Mouse (Mus musculus): Measurements from ENCODE around the gene Oas1a. TPM values are rescaled to one million over a fixed set of nuclear protein-coding genes. Genes with fewer than 3 reads are reported as not detected.
A peak's percentile ranks its signal among the peaks of the same experiment; 100 is the strongest.
"Not testable (repeated sequence)": the region's sequence is repeated elsewhere in the genome, so short reads cannot be mapped to it uniquely, and the experiment has no call there.

Oas1a gene
- total RNA-seq, 4 experiments from 2014 or later = 0.20 to 0.86 (median 0.57) TPM

DNA sequence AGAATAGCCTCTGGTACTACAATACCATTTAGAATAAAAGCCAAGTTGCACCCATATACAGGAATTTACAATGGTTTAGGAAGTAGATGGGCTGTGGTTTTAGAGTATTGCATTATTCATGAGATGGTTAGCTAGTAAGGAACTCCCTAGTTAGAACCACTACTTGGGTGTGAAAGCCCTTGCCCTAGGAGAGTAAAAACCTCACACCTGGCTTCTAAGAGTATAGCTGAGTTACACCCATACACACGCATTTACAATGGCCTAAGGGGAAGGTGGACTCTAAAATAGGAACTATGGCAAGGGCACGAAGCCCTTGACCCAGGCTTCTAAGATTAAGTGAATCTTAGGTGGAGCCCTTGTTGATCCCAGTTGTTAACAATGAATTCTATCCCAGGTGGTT, 12.6 kb downstream of the Oas1a start:
- DNase-seq (ENCODE audit: low spot score in 2 of 2) = not testable (repeated sequence)

DNA sequence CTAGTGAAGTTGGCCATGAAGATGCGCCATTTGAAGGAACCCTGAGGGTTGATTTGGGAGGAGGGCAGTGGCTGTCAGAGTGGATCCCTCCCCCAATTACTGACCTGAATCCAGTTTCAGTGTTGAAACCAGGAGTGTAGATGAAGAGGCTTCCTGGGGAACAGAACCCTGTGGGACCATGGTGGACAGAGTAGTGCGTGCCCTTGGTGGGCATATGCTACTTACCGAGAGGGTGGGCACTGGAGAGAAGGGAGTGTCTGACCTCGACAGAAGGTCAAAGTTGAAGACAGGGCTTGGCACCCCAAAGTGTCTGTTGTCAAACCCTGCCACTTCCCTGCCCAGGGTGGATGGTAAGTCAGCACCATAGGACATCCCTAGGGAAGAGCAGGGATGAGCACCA, 13.5 kb downstream of the Oas1a start:
- DNase-seq (ENCODE audit: low spot score in 2 of 2) = not testable (repeated sequence)

DNA sequence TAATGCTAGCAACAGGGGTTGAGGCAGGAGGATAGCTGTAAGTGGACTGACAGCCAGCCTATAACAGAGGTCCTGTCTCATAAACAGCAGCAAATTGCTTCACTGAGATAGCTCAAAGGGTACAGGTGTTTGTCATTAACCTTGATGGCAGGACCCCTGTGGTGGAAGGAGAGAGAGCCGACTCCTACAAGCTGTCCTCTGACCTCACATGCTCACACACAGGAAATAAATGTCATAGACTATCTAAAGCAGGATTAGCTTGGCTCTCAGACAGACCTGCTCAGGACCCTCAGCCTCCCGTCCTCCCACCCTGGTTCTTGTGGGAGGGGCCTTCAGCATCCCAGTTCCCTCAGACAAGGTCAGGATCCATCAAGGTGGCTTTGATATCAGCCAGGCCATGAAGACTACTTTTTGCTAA, 15.1 kb downstream of the Oas1a start:
- DNase-seq (ENCODE audit: low spot score in 2 of 2) = no peak

DNA sequence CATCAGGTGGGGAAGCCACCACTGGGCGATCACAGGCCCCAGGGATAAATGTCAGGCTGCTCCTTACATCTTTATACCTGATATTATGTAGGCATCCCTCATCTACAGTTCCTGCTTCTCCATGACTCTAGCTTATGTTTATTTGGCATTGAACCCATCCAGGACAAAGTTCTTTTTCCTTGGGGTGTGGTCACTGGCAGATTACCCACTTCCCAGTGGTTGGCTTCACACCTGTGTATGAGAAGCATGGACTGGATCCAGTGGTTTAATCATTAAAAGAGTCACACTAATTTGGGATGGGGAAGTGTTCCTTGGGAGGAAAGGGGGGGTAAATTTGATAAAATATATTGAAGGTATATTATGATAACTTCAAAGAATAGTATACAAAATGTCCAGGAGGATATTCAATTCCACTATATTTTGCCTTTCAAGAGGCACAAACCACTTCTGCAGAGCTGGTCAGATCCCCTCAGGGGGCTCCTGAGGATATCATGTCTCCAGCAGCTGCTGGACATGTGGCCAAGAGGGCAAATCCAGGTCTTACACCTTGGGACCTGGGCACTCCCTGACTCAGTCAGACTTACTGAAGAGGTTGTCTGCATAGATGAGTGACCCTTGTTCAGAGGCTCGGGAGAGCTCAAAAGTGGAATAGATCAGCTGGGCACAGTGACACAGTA, 15.6 kb downstream of the Oas1a start:
- not testable (repeated sequence) for DNase-seq (ENCODE audit: low spot score in 2 of 2)

DNA sequence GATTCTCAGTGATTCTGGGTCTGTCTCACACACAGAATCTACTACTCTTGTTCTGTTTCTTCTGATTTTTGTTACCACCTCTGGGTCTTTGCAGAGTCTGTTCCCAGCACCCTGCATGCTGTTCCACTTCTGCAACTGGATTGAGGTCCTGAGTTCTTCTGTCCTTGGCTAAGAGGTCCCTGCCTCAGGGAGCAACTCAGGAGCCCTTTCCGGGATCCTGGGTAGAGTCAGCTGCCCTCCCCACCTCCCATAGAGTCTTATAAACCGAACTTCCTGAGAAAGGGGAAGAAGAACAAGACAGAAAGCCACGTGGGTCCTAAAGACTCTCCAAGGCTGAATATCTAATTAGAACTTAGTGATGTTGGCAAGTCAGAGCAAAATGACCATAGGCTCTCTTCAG, 16.3 kb downstream of the Oas1a start:
- no peak for DNase-seq (ENCODE audit: low spot score in 2 of 2)

DNA sequence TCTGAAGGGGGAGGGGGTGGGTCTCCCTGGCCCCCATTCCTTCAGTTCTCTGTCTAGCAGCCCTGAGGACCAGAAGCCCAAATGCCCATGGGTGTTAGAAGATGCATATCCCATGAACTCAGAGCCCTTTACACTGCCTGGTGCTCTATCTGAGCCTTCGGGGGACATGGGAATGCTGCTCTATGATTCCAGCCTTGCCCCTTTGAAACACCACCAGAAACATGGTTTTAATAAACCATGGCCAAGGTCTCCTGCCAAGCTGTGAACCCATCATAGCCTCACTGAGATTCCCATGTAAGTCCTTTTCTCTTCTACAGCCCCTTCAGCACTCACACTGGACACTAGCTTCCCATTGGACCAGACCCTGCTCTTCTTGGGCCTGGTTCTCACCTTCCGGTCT, 17.3 kb downstream of the Oas1a start:
- DNase-seq (ENCODE audit: low spot score in 2 of 2) = no peak

DNA sequence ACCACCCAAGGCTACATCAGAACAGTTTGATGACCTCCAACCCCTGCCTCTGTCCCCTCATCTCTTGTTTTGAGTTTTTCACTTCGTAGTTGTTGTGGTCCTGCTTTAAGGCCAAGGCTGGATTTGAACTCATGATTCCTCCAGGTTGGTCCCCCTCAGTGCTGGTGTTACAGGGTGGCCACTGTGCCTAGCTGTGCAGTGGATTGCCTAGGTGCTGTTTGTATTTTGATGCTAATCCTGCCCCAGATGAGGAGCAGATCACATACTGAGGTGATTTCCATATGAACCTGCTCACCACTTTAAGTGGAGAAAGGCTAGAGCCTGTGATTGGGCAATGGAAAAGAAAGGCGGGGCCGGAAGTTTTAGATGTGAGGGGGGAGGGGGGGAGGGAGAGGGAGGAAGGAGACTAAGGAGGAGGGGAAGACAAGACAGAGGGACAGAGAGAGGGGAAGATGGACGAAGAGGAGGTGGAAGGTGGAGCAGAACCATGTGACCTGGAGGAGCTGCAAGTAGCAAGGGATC, 19.0 kb downstream of the Oas1a start:
- DNase-seq (ENCODE audit: low spot score in 2 of 2) = not testable (repeated sequence)

DNA sequence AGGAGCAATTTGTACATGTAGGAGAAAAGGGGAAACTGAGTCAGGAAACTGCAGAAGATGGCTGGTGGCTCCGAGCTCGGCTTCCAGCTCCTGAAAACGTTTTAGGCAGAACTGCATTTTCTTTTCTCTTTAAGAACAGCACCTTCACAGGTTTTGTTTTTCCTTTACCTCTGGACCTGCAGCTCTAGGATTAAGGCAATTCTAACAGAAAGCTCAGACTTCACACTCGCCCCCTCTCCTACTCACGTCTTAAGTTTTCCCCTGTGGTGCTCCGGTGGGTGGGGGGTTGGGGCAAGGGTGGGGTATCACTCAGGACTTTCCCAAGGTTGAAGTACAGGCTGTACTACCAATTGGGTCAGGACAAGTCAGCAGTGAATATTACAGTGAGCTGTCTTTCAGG, 19.5 kb downstream of the Oas1a start:
- no peak for DNase-seq (ENCODE audit: low spot score in 2 of 2)

DNA sequence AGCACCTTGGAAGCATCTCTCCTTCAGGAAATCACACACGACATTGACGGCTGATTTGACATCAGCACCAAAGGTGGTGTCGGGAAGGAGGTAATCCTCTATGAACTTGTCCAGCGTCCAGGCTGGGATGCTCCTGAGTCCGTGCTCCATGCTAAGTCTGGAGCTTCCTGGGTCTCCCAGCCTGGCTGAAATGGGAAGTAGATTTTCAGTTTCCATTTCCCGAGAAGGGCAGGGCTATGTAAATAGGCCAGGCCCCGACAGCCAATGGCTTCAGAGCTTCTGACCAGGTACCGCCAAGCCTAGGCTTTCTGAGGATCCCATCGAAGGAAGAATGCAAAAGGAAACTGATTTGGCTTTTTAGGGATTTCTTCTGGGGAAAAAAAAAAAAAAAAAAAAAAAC, 19.9 kb downstream of the Oas1a start, which contains the start of gene Oas1g:
TSS of gene Oas1g (minus strand) at position 201 of the 400 bp plus-strand sequence.
- not testable (repeated sequence) for DNase-seq (ENCODE audit: low spot score in 2 of 2)

DNA sequence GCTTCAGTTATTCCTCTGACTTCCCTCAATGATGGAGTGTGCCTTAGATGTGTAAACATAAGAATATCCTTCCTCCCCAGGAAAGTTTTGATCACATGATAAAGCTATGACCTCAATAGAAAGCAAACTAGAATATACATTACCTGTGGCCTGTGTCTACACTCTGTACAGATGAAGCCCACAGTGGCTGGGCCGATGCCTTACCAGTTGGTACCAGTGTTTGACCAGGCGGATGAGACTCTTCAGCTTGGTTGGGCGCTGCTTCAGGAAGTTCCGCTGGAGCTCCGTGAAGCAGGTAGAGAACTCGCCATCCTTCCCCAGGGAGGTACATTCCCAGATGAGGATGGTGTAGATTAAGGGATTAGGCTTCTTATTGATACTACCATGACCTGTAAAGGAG, 25.6 kb downstream of the Oas1a start:
- not testable (repeated sequence) for DNase-seq (ENCODE audit: low spot score in 2 of 2)

DNA sequence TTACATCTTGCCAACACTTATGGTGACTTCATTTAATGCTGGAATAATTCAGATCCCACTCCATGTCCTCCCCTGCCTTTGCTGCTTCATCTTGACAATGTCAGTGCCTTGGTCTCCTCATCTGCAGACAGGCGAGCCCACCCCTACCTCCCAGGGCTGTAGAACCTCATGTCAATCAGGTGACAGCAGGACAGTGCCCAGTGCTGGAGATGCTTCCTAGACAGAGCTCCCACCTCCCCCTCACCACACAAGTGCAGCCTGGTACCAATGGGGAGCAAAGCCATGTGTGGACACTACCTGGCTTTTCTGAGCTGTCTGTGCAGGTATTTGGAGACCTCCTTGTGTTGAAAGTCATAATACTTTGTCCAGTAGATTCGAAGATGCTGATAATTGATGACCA, 28.5 kb downstream of the Oas1a start:
- DNase-seq (ENCODE audit: low spot score in 2 of 2) = not testable (repeated sequence)

DNA sequence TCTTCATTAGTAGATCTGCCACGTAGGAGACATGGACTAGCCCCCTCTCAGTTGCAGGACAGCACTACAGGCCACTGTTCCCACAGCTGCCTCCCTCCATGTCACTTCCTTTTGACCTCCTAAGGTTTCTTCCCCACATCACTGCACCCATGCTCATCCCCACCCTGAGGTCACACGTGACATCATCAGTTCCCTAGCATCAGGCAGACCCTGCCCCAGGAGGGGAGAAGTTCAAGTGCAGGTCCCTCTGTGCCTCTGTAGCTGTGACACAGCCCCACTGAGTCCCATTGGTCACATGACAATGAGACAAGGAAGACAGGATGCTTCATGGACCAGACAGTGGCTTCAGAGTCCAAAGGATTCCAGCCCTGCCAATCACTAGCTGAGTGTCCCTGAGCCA, 29.9 kb downstream of the Oas1a start:
- DNase-seq (ENCODE audit: low spot score in 2 of 2) = not testable (repeated sequence)

DNA sequence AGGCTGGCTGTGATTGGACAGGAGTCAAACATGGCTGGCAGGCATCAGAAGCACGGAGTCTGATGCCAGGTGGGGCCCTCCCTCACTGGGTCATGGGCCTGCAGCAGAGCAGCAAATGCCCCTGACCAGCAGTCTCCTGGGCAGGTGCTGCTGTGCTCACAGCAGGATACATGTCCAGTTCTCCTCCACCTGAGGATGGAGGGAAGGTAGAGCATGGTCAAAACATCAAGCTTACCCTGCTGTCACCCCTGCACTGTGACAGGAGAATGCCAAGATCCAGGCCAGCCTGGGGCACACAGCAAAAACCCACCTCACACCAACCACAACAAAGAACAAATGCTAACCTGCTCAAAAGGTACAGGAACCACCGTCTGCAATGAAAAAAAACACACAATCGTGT, 30.5 kb downstream of the Oas1a start:
- not testable (repeated sequence) for DNase-seq (ENCODE audit: low spot score in 2 of 2)

DNA sequence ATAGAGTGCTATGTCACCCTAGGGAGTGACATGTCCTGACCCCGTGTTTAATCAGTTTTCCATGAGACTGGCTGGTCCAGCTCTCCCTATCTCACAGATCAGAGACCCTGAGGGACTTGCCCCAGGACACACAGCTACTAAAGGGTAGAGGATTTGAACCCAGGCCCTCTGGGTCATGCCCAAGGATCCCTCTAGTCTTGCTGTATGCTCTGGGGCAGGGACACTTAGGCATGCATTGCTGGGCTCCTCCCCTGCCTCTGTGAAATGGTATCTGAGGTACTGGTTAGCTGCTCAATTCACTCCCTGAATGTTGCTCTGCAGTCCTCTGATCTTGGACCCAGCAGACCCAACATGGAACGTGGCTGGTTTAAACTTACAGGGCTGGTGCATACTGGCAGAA, 35.9 kb downstream of the Oas1a start:
- DNase-seq (ENCODE audit: low spot score in 2 of 2) = no peak

DNA sequence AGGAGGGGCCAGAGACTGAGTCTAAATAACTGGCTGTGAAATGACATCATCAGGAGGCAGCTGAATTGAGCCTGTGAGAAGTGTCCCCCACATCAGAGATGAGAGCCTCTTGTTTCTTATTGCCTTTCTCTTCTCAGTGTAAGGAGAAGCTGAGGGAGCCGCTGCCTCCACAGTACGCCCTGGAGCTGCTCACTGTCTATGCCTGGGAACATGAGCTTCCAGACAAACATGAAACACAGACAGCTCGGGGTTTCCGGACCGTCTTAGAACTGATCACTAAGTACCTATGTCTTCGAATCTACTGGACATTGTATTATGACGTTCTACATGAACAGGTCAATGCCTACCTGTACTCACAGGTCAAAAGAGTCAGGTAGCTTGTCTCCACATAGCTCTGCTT, 36.5 kb downstream of the Oas1a start:
- DNase-seq (ENCODE audit: low spot score in 2 of 2) = no peak

DNA sequence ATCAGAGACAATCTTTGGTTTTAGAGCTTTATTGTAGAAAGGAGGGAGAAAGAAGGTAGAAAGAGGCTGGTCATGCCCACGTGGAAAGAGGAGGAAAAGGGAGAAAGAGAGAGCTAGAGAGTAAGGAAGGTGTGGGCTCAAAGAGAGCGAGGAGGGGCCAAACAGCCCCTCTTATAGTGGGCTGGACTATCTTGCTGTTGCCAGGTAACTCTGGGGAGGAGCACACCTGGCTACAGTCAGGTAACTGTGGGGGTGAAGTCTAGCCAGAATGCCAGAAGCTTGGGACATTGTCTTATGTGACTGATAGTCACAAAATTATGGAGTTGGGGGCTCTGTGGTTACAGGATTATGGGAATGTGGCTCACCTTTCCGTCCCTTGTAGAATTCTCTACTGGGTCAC, 37.2 kb downstream of the Oas1a start:
- no peak for DNase-seq (ENCODE audit: low spot score in 2 of 2)

DNA sequence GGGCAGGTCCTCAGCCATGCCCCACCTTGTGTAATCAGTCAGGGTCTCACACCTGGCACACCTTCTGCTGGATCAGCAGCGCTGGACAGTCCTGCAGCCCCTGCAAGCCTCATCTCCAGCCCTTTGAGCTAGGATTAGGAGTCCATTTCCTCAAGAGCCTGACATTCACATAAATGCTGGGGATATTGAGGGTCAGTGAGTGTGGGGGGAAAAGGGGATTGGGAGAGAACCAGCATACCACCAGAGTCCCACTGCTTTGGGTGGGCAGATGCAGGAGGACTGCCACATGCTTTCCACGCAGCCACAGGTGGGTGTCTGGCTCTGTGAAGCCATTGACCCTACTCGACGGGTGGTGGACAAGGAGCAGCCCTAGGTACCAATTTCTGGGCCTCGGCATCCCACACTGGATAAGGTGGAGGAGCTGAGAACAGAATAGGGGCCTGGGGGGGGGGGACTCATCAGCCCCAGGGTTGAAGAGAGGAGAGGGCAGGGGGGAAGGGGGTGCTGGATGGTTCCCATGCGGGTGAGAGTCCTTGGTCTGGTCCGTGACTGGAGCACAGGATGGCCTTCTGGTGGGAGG, 37.8 kb downstream of the Oas1a start:
- no peak for DNase-seq (ENCODE audit: low spot score in 2 of 2)

DNA sequence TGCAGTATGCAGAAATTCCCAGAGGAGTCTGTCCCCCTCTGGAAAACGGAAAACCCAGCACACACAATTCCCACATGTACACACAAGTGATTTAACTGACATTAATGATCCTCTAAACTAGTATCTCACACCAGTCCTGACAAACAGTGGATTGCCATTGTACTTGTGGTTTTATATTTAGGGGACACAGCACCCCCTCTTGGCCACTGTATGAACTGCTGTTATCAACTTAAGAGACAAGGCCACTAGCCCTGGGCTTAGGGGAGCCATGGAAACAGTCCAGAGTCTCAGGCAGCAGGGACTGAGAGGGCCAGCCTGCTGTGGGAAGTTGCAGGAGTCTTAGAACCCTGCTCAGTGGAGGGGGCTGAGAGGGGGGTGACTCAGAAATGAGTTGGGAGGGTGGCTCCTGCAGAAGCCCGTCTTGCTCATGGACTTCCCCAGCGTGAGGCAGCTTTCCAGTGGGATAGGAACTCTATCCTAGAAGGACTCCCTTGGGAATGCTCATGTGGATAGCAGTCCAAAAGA, 41.9 kb downstream of the Oas1a start:
- DNase-seq (ENCODE audit: low spot score in 2 of 2) = no peak

DNA sequence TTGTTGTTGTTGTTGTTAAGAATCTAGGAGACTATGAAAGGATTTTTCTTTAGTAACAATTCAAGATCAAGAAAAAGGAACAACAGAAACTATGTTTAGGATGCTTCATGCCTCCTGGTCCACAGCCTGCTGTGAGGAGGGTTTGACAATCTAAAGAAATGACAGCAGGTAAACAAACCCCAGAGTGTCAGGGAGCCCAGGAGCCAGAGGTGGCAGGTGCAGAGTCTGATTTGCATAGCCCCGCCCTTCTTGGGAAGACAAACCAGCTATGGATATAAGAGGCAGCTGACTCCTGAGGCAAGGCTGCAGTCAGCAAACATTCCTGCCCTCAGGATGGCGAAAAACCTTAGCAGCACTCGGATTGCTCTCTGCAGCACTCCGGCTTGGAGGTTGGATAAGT, 46.2 kb downstream of the Oas1a start, which contains the start of gene Oas1h:
TSS of gene Oas1h (plus strand) at position 301 of the 400 bp plus-strand sequence.
- no peak for DNase-seq (ENCODE audit: low spot score in 2 of 2)

DNA sequence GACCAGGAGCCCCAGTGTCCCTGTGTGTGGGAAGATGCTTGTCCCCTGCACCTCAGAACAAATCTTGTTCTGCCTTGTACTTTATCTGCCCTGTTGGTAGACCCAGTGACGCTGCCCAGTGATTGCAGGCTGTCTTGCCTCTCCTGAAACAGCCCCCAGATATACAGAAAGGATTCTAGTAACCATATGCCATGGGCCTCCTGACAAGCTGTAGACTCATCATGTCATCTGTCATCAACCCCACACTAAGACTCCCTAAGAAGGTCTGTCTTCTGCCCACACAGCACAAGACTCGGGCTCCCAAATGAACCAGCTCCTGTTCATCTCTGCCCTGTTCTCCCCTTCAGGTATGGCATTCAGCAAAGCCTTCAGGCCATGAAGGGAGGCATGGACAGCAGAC, 48.1 kb downstream of the Oas1a start:
- DNase-seq (ENCODE audit: low spot score in 2 of 2) = no peak

DNA sequence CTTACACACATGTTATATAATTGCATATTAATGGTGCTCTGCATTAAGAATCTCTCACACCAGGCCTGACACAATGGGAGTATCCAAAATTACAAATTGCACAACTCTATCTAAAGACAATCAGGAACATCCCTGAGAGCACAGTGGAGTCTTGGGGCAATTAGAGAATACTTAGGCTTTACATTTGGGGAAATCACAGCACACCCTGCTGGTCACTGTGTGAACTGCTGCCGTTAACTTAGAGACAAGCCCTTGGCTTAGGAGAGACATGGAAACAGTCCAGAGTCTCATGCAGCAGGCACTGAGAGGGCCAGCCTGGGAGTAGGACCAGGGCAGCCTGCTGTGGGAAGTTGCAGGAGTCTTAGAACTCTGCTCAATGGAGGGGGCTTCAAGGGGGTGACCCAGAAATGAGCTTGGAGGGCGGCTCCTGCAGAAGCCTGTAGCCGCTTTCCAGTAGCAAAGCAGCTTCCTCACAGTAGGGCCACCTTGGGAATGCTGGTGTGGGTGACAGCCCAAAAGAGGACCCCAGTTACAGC, 57.7 kb downstream of the Oas1a start:
- DNase-seq (ENCODE audit: low spot score in 2 of 2) = peak in 1 of 2 experiments; percentile 8

DNA sequence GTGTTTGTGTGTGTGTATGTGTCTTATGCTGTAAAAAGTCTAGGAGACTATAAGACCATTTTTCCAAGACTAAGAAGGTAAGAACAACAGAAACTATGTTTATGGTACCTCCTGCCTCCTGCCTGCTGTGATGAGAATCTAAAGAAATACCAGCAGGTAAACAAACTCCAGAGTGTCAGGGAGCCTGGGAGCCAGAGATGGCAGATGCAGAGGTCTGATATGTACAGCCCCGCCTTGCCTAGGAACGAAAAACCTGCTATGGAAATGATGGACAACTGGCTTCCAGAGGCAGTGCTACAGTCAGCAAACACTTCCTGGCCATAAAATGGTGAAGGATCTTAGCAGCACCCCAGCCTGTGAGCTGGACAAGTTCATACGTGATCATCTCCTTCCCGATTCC, 60.3 kb downstream of the Oas1a start, which contains the start of gene Oas1f:
TSS of gene Oas1f (plus strand) at position 301 of the 400 bp plus-strand sequence.
- no peak for DNase-seq (ENCODE audit: low spot score in 2 of 2)
